Mouse (Mus musculus) hindbrain, postnatal 0 days (tissue): ENCODE measurements around the gene Gen1. TPM values are rescaled to one million over a fixed set of nuclear protein-coding genes. Genes with fewer than 3 reads are reported as not detected.

ENCODE experiments used
- ATAC-seq: fragments of 200-750 bp; cut with Nextera tagmentation; 2 replicates; pipeline ENCODE4 v1.8.0; 2017; ENCODE audit warnings: mild to moderate bottlenecking, moderate TSS enrichment, moderate library complexity
- DNase-seq: peaks from one replicate; pipeline ENCODE4 v3.0.0-alpha.2; 2015; ENCODE audit warnings: low spot score
- H3K27ac ChIP-seq: fragments of 300-500 bp; sonication (generic); 2 replicates; pipeline ENCODE4 v1.5.1; 2014; ENCODE audit warnings: mild to moderate bottlenecking
- H3K27me3 ChIP-seq: fragments of 300-500 bp; sonication (generic); 2 replicates; pipeline ENCODE4 v1.6.1; 2014; ENCODE audit warnings: low read length, mixed read lengths; ENCODE audit not compliant: insufficient read depth
- H3K36me3 ChIP-seq: fragments of 300-500 bp; sonication (generic); 2 replicates; pipeline ENCODE4 v1.6.1; 2014; ENCODE audit warnings: low read length, mixed read lengths; ENCODE audit not compliant: insufficient read depth
- H3K4me1 ChIP-seq: fragments of 300-500 bp; sonication (generic); 2 replicates; pipeline ENCODE4 v1.6.1; 2014; ENCODE audit warnings: antibody characterized with exemption, low read length, mixed read lengths; ENCODE audit not compliant: insufficient read depth
- H3K4me2 ChIP-seq: fragments of 300-500 bp; sonication (generic); 2 replicates; pipeline ENCODE4 v1.6.1; 2014; ENCODE audit warnings: low read depth, mild to moderate bottlenecking, low read length, moderate library complexity, mixed read lengths
- H3K4me3 ChIP-seq: fragments of 300-500 bp; sonication (generic); 2 replicates; pipeline ENCODE4 v1.5.1; 2014; ENCODE audit warnings: low read length
- H3K9ac ChIP-seq: fragments of 300-500 bp; sonication (generic); replicated peaks from 2 replicates; pipeline ENCODE4 v1.6.1; 2014; ENCODE audit warnings: mild to moderate bottlenecking, low read length, moderate library complexity, mixed read lengths
- H3K9me3 ChIP-seq: fragments of 300-500 bp; sonication (generic); 2 replicates; pipeline ENCODE4 v1.6.1; 2016; ENCODE audit warnings: low read length, mixed read lengths
- CTCF ChIP-seq: IDR thresholded peaks from 2 replicates; pipeline ENCODE4 v1.5.1; 2016; ENCODE audit warnings: antibody characterized with exemption, control low read depth, low read depth
- WGBS: fragments of 180-500 bp; shearing (Covaris S2); extraction: QIAGEN DNeasy Blood & Tissue Kit; methylation state at CpG from one replicate; pipeline ENCODE4 v1.1.7; 2014; 5-methylcytosine and 5-hydroxymethylcytosine counted together
- polyA plus RNA-seq: library from polyadenylated mRNA; unstranded; fragments of >200 nt; fragmentation: Nextera tagmentation; extraction: Ambion mirVana; gene quantifications from 2 replicates; pipeline ENCODE4 v1.2.1, GENCODE M21; 2015
- total RNA-seq: library from RNA; depleted of rRNA; stranded (reverse); fragments of >200 nt; gene quantifications from 2 replicates; pipeline ENCODE4 v1.2.3, GENCODE M21; 2014

Gene Gen1
- total and polyA plus RNA-seq, 2 experiments from 2014 or later: 1.0 to 3.1 TPM

DNA sequence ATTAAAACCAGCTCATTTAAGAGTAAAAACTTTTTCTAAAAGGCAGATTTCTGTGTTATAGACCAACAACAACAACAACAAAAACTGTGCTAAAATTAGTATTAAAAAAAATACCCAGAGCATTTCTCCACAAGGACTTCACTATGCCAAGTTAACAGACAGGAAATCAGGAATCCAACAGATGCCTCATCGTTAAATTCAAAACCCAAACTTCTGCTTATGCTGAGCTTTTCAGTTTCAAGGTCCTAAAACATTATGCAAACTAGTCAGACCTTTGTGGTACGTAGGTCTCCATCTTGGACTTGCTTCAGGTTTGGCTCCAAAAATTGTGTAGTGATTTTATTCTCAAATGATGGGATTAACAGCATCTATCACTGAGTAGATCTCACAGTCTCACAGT lies 50.0 kb downstream of the Gen1 start:
- Histone ChIP-seq H3K27me3 (no peaks in the 10 kb centered on the region), H3K4me3 (no peak overlapping the region), H3K4me1 (no peaks in the 10 kb centered on the region), H3K27ac (no peak overlapping the region), H3K9me3 (no peaks in the 10 kb centered on the region), H3K36me3 (no peaks in the 10 kb centered on the region), H3K4me2 (no peak overlapping the region), H3K9ac (no peak overlapping the region)
- DNase-seq (no peak), ATAC-seq (no peak)
- 82% methylated on average over 2 of the region's 2 CpGs for WGBS
- no peak for TF ChIP-seq CTCF

DNA sequence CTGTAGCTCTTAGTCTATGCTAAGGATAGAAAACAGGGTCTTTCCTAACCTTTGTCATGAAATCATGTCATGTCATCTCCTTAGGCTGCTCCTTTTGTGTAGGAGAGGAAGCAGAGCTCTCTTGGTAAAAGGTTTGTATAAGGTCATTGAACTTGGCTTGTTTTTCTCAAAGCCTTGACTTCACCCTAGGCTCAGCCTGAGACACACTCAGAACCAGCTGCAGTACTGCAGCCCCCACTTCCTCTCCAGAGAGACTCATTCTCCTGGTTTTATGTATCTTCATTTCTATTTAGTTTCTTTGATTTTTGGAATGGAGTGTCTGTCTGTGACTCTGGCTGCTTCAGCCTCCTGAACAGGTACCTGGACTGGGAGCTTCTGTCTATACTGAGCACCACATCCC lies 50.8 kb downstream of the Gen1 start:
- Histone ChIP-seq H3K9ac (no peak overlapping the region), H3K9me3 (no peaks in the 10 kb centered on the region), H3K4me2 (no peak overlapping the region), H3K27me3 (no peaks in the 10 kb centered on the region), H3K4me1 (no peaks in the 10 kb centered on the region), H3K36me3 (no peaks in the 10 kb centered on the region), H3K4me3 (no peak overlapping the region), H3K27ac (no peak overlapping the region)
- TF ChIP-seq CTCF: no peak
- ATAC-seq (no peak), DNase-seq (no peak)

DNA sequence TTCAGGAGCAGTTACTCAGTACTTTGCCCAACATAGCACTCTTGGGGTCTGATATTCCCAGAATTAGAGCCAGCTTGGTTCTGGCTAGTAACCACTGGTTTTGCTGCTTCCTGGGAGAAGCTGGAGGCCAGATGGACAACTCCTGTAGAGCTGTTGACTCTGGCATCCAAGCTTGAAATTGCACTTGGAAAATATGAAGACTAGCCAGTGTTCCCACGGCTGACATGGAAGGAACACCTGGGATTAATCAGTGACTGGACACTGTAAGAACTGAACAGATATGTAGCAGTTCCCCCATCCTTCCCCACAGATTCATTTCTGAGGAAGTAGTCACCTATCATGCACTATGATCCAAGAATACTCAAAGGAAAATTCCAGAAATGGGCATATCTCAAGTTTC lies 52.7 kb downstream of the Gen1 start:
- Histone ChIP-seq H3K36me3 (no peaks in the 10 kb centered on the region), H3K9me3 (no peaks in the 10 kb centered on the region), H3K27me3 (no peaks in the 10 kb centered on the region), H3K4me2 (no peak overlapping the region), H3K4me3 (no peak overlapping the region), H3K4me1 (no peaks in the 10 kb centered on the region), H3K9ac (no peak overlapping the region), H3K27ac (no peak overlapping the region)
- ATAC-seq (no peak), DNase-seq (no peak)
- WGBS: 74% methylated on average over 1 of the region's 1 CpGs
- no peak for TF ChIP-seq CTCF

DNA sequence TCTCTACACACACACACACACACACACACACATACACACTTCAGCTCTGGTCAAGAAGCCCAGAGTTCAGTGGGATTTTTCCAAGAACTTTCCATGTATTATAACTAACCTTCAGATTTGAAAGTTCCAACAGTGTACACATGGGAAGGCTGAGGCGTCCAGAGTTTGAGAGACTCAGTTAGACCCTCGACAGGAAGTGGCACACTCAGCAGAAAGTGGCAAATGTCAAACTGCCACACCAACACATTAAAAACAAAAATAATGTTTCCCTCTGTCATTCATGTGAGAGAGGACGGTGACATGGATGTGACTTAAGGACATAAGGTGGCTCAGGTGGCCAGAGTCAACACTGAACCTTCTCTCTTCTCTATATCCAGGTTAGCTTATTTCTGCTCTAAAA lies 55.2 kb downstream of the Gen1 start:
- no peaks in the 10 kb centered on the region for H3K36me3 ChIP-seq
- TF ChIP-seq CTCF: no peak
- H3K9ac ChIP-seq: no peak overlapping the region
- H3K9me3 ChIP-seq: no peaks in the 10 kb centered on the region
- H3K4me3 ChIP-seq: no peak overlapping the region
- H3K4me1 ChIP-seq: no peaks in the 10 kb centered on the region
- 86% methylated on average over 3 of the region's 3 CpGs for WGBS
- no peak for ATAC-seq
- no peak overlapping the region for H3K4me2 ChIP-seq
- no peak overlapping the region for H3K27ac ChIP-seq
- H3K27me3 ChIP-seq: no peaks in the 10 kb centered on the region
- no peak for DNase-seq

DNA sequence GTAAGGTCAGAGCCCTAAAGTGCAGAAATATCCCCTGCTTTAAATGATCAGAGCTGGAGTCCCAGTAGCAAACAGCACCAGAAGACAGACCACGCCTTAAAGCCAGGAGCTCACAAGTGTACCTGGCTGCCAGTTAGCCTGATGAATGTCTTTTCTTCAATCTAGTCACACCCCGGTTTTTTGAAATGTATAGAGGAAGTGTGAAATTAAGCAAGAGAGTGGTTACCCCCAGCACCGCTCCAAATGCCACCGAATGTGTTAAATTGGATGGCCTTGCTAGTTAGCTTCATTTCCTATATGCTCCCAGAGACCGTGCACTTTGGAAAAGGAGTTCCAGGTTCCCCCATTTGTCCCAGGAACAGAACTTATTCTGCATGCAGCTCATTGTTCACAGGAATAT lies 56.0 kb downstream of the Gen1 start:
- no peak for ATAC-seq
- H3K4me2 ChIP-seq: no peak overlapping the region
- H3K9ac ChIP-seq: no peak overlapping the region
- no peak overlapping the region for H3K4me3 ChIP-seq
- no peaks in the 10 kb centered on the region for H3K4me1 ChIP-seq
- H3K27ac ChIP-seq: no peak overlapping the region
- no peaks in the 10 kb centered on the region for H3K9me3 ChIP-seq
- WGBS: 85% methylated on average over 5 of the region's 5 CpGs
- no peak for DNase-seq
- no peak for TF ChIP-seq CTCF
- H3K27me3 ChIP-seq: no peaks in the 10 kb centered on the region
- H3K36me3 ChIP-seq: no peaks in the 10 kb centered on the region

DNA sequence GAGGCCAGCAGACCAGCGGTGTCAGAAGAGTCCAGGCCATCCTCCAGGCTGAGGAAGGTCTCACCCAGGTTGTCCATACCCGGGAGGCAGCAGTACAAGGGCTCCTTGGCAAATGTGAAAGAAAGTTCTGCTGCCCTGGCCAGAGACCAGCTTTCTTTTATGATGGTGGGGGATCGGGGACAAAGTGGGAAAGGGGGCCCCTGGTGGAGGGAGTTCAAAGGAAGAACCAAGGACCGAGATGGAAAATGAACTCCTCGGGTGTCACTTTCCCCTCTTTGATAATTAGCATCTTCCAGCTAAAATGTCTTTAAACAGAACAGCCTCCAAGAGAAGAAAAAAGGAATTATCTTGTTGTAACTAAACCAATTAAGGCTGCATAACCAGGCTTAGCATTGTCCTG lies 56.7 kb downstream of the Gen1 start, which contains the start of gene Msgn1:
Gene Msgn1, minus strand, starts transcription at position 101 of the 400 bp plus-strand sequence.
- no peak within 1 kb of the TSS for H3K4me2 ChIP-seq

DNA sequence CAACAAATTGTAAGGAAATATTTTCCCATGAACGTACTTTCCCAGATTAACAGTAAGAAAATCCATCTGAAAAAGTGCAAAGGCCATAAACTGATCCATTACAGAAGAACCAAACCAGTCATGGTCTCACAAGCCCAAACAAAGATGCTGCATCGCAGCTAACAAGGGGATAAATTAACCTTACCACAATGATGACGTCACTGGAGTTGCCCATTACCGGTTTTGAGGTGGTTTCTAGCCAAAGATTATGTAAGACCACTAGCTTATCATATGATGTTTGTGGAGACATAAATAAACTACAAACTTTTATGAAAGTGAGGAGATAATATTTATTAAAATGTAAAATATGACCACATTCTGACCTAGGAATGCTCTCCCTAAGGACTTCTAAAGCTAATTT lies 59.3 kb downstream of the Gen1 start:
- Histone ChIP-seq H3K36me3 (no peaks in the 10 kb centered on the region), H3K9me3 (no peaks in the 10 kb centered on the region), H3K9ac (no peak overlapping the region), H3K27me3 (no peaks in the 10 kb centered on the region), H3K4me2 (no peak overlapping the region), H3K4me3 (no peak overlapping the region), H3K27ac (no peak overlapping the region), H3K4me1 (no peaks in the 10 kb centered on the region)
- ATAC-seq: no peak
- TF ChIP-seq CTCF: no peak
- WGBS: 79% methylated on average over 4 of the region's 4 CpGs
- DNase-seq: no peak

More for the DNA sequence above, 56.7 kb downstream of the Gen1 start, which contains the start of gene Msgn1:
- Histone ChIP-seq H3K36me3 (no peaks in the 10 kb centered on the region), H3K9me3 (no peaks in the 10 kb centered on the region), H3K9ac (no peak within 1 kb of the TSS), H3K4me3 (no peak within 1 kb of the TSS), H3K27ac (no peak within 1 kb of the TSS), H3K4me1 (no peaks in the 10 kb centered on the region), H3K27me3 (no peaks in the 10 kb centered on the region)
- ATAC-seq (no peak), DNase-seq (no peak)
- no peak for TF ChIP-seq CTCF
- WGBS: 54% methylated on average over 5 of the region's 5 CpGs
